Mouse (Mus musculus) macrophage (primary cell): Measurements from ENCODE around the gene Nudt12. TPM values are rescaled to one million over a fixed set of nuclear protein-coding genes. Genes with fewer than 3 reads are reported as not detected.

Source experiments
- polyA plus RNA-seq: library from polyadenylated mRNA; stranded (reverse); fragments of 250-400 nt; gene quantifications from 3 replicates; pipeline ENCODE4 v1.2.4, GENCODE M21; 2018; ENCODE audit warnings: inconsistent platforms

Gene Nudt12
- polyA plus RNA-seq, 1 experiment from 2014 or later: 0.62 TPM

Other genes with a start within 250 kb of the Nudt12 start
- not detected in 3 replicates for gene Pdzph1, start 22.0 kb downstream of the Nudt12 start, polyA plus RNA-seq